Mouse (Mus musculus) liver, embryonic 14.5 days (tissue): ENCODE data around the gene Cntnap2.

ENCODE experiments used
- CTCF ChIP-seq: IDR thresholded peaks from 2 replicates; pipeline ENCODE4 v1.5.1; 2016; ENCODE audit warnings: antibody characterized with exemption, low read depth, control low read depth
- EP300 ChIP-seq: IDR thresholded peaks from 2 replicates; pipeline ENCODE4 v1.6.1; 2016; ENCODE audit warnings: antibody characterized with exemption, low read depth

- TF ChIP-seq CTCF (no peak), EP300 (no peak)
Observed at GRCm38 (mm10) chr6:46512841-46513240, 1453.7 kb downstream of the Cntnap2 start.
